Mouse (Mus musculus) ES-Bruce4 (cell line): ENCODE measurements around the gene Vmn2r37. TPM values are rescaled to one million over a fixed set of nuclear protein-coding genes. Genes with fewer than 3 reads are reported as not detected.
"Not testable (repeated sequence)": the region's sequence is repeated elsewhere in the genome, so short reads cannot be mapped to it uniquely, and the experiment has no call there.

ENCODE experiments used
- H3K27ac ChIP-seq: 2 replicates; pipeline ENCODE4 v1.5.1; 2012; ENCODE audit warnings: low read length, inconsistent platforms; ENCODE audit not compliant: insufficient read depth
- H3K27me3 ChIP-seq: 2 replicates; pipeline ENCODE4 v1.6.1; 2012; ENCODE audit warnings: mild to moderate bottlenecking, low read length, inconsistent platforms; ENCODE audit not compliant: control insufficient read depth, poor library complexity, insufficient read depth, severe bottlenecking
- H3K36me3 ChIP-seq: 2 replicates; pipeline ENCODE4 v1.6.1; 2012; ENCODE audit warnings: inconsistent platforms, mild to moderate bottlenecking, low read length, moderate library complexity; ENCODE audit not compliant: control insufficient read depth, poor library complexity, insufficient read depth, severe bottlenecking
- H3K4me1 ChIP-seq: one replicate; pipeline ENCODE4 v1.8.1; 2011; ENCODE audit warnings: low read length; ENCODE audit not compliant: control insufficient read depth, insufficient read depth
- H3K4me3 ChIP-seq: 2 replicates; pipeline ENCODE4 v1.5.1; 2011; ENCODE audit warnings: low read depth, mild to moderate bottlenecking, low read length
- H3K9ac ChIP-seq: 2 replicates; pipeline ENCODE4 v1.6.1; 2012; ENCODE audit warnings: low read depth, mild to moderate bottlenecking, inconsistent platforms; ENCODE audit not compliant: poor library complexity, severe bottlenecking
- H3K9me3 ChIP-seq: replicated peaks from 2 replicates; pipeline ENCODE4 v1.6.1; 2012; ENCODE audit warnings: mild to moderate bottlenecking, low read length, inconsistent platforms; ENCODE audit not compliant: control insufficient read depth, poor library complexity, insufficient read depth, severe bottlenecking
- polyA plus RNA-seq: library from polyadenylated mRNA; stranded (reverse); fragments of >200 nt; gene quantifications from 2 replicates; pipeline ENCODE4 v1.2.4, GENCODE M21; 2011; ENCODE audit warnings: low read depth; ENCODE audit not compliant: missing spikeins, insufficient read depth, insufficient read length

Gene Vmn2r37
- polyA plus RNA-seq = not detected in 2 replicates

DNA sequence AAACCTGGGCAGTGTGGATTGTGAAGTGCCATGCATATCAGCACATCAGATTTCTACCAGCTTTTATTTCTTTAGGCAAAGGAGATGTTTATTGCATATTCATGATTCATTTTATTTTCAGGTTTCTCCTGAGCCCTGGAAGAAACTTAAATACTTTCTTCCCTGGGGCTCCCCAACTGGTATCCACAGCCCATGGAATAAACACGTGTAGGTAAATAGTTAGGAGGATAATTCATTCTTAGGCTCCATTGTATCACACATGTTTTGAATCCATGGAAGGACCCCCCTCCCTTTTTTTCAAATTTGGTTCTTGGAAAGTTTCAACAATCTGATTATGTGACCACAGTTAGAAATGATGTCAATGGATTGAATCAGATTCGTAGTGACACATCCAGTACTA is at the start of gene Vmn2r37:
Gene Vmn2r37 (minus strand): TSS at position 101 of the 400 bp plus-strand sequence.
- not testable (repeated sequence) for H3K9ac ChIP-seq, H3K4me1 ChIP-seq, H3K4me3 ChIP-seq, H3K9me3 ChIP-seq, H3K27me3 ChIP-seq, H3K27ac ChIP-seq, H3K36me3 ChIP-seq

Other genes with a start within 250 kb of the Vmn2r37 start
- not detected in 2 replicates for gene Vmn2r39, start 192.9 kb downstream of the Vmn2r37 start, polyA plus RNA-seq
- gene Vmn2r38, start 125.8 kb downstream of the Vmn2r37 start, polyA plus RNA-seq = not detected in 2 replicates